Mouse (Mus musculus) lung, embryonic 16.5 days (tissue): ENCODE measurements around the gene Mob2. TPM values are rescaled to one million over a fixed set of nuclear protein-coding genes. Genes with fewer than 3 reads are reported as not detected.
A peak's percentile ranks its signal among the peaks of the same experiment; 100 is the strongest.

ENCODE experiments used
- ATAC-seq: fragments of 200-750 bp; cut with Nextera tagmentation; 2 replicates; pipeline ENCODE4 v1.8.0; 2017; ENCODE audit warnings: low read depth, mild to moderate bottlenecking, moderate library complexity
- H3K27ac ChIP-seq: fragments of 300-500 bp; sonication (generic); 2 replicates; pipeline ENCODE4 v1.5.1; 2014; ENCODE audit warnings: mild to moderate bottlenecking, control low read depth, low read length
- H3K27me3 ChIP-seq: fragments of 300-500 bp; sonication (generic); 2 replicates; pipeline ENCODE4 v1.6.1; 2014; ENCODE audit warnings: low read depth, low read length, mixed read lengths; ENCODE audit not compliant: control insufficient read depth, insufficient read depth
- H3K36me3 ChIP-seq: fragments of 300-500 bp; sonication (generic); 2 replicates; pipeline ENCODE4 v1.6.1; 2014; ENCODE audit warnings: low read length; ENCODE audit not compliant: control insufficient read depth, insufficient read depth
- H3K4me1 ChIP-seq: fragments of 300-500 bp; sonication (generic); replicated peaks from 2 replicates; pipeline ENCODE4 v1.6.1; 2014; ENCODE audit warnings: low read length, mixed read lengths; ENCODE audit not compliant: control insufficient read depth, insufficient read depth
- H3K4me2 ChIP-seq: fragments of 300-500 bp; sonication (generic); 2 replicates; pipeline ENCODE4 v1.6.1; 2014; ENCODE audit warnings: low read depth, low read length, control low read depth
- H3K4me3 ChIP-seq: fragments of 300-500 bp; sonication (generic); 2 replicates; pipeline ENCODE4 v1.5.1; 2014; ENCODE audit warnings: mild to moderate bottlenecking, low read length, control low read depth
- H3K9ac ChIP-seq: fragments of 300-500 bp; sonication (generic); 2 replicates; pipeline ENCODE4 v1.6.1; 2014; ENCODE audit warnings: low read length, control low read depth
- H3K9me3 ChIP-seq: fragments of 300-500 bp; sonication (generic); 2 replicates; pipeline ENCODE4 v1.6.1; 2016; ENCODE audit warnings: low read length; ENCODE audit not compliant: control insufficient read depth
- WGBS: fragments of 180-500 bp; shearing (Covaris S2); extraction: QIAGEN DNeasy Blood & Tissue Kit; methylation state at CpG from one replicate; pipeline ENCODE4 v1.1.7; 2014; 5-methylcytosine and 5-hydroxymethylcytosine counted together
- polyA plus RNA-seq: library from polyadenylated mRNA; unstranded; fragments of >200 nt; fragmentation: Nextera tagmentation; extraction: Ambion mirVana; gene quantifications from 2 replicates; pipeline ENCODE4 v1.2.1, GENCODE M21; 2015

Gene Mob2
- polyA plus RNA-seq, 1 experiment from 2014 or later = 76.3 TPM

- H3K27ac ChIP-seq = no peak overlapping the region
- H3K9ac ChIP-seq = no peak overlapping the region
- 13% methylated on average over 13 of the region's 13 CpGs for WGBS
- no peaks in the 10 kb centered on the region for H3K27me3 ChIP-seq
- no peaks in the 10 kb centered on the region for H3K36me3 ChIP-seq
- H3K4me3 ChIP-seq = no peak overlapping the region
- no peaks in the 10 kb centered on the region for H3K9me3 ChIP-seq
- no peaks in the 10 kb centered on the region for H3K4me1 ChIP-seq
- no peak overlapping the region for H3K4me2 ChIP-seq
- peak; percentile 66 for ATAC-seq
Observed at GRCm38 (mm10) chr7:142070458-142071211, 9.8 kb upstream of the Mob2 start.

DNA sequence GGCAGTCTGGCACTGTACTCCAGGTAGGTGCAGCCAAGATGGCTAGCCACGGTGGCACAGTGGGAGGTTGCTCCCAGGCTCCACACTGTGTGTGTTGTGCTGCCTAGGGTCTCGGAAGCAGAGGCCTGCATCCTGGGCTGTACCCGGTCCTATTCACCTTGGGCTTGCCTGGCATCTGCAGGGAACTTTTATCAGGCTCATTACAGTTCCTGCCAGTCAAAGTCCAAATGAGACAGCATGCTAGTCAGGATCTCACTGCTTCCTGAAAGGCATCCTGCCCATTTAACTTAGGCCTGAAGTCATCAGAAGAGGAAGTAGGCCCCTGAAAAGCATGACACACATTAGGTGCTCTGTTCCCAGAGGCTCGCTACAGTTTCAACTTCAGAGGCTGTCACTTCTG lies 7.6 kb upstream of the Mob2 start:
- no peaks in the 10 kb centered on the region for H3K9me3 ChIP-seq
- H3K4me3 ChIP-seq = no peak overlapping the region
- H3K9ac ChIP-seq = no peak overlapping the region
- 50% methylated on average over 4 of the region's 4 CpGs for WGBS
- H3K27ac ChIP-seq = no peak overlapping the region
- H3K4me1 ChIP-seq = no peaks in the 10 kb centered on the region
- H3K36me3 ChIP-seq = no peaks in the 10 kb centered on the region
- H3K27me3 ChIP-seq = no peaks in the 10 kb centered on the region
- H3K4me2 ChIP-seq = no peak overlapping the region
- ATAC-seq = no peak

- Histone ChIP-seq H3K9ac (peak overlapping the region; percentile 93), H3K4me2 (peak overlapping the region; percentile 88), H3K4me3 (peak overlapping the region; percentile 81), H3K4me1 (peaks cover 15% of the 10 kb centered on the region), H3K27me3 (no peaks in the 10 kb centered on the region), H3K9me3 (no peaks in the 10 kb centered on the region), H3K27ac (peak overlapping the region; percentile 76), H3K36me3 (no peaks in the 10 kb centered on the region; the same call in 1 of the 2 replicates)
- peak; percentile 46 for ATAC-seq
- WGBS = under 1% methylated on average over 56 of the region's 66 CpGs
Observed at GRCm38 (mm10) chr7:142060185-142060930, 507 bp downstream of the Mob2 start.

DNA sequence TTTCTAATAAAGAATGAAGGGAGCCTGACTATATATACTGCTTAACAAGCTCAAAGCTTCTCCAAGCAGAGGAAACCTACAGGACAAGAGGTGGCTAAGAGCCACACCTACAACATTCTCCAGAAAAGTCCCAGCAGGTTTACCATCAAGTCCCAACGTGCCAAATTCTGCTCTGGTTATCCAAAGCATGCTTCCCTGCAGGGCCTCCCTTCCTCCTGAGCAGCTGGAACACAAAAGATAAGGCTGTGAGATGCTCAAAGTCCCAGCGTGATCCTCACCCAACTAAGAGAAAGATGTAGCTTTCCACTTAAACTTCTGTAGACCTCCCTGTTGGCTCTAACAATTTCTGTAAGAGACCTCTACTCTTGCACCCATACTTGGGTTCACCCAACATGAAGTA lies 1.8 kb downstream of the Mob2 start:
- Histone ChIP-seq H3K27ac (no peak overlapping the region), H3K4me1 (peaks cover 15% of the 10 kb centered on the region), H3K9me3 (no peaks in the 10 kb centered on the region), H3K36me3 (no peaks in the 10 kb centered on the region; the same call in 1 of the 2 replicates), H3K4me3 (no peak overlapping the region), H3K9ac (no peak overlapping the region), H3K27me3 (no peaks in the 10 kb centered on the region), H3K4me2 (no peak overlapping the region)
- WGBS = 54% methylated on average over 2 of the region's 2 CpGs
- ATAC-seq = no peak

DNA sequence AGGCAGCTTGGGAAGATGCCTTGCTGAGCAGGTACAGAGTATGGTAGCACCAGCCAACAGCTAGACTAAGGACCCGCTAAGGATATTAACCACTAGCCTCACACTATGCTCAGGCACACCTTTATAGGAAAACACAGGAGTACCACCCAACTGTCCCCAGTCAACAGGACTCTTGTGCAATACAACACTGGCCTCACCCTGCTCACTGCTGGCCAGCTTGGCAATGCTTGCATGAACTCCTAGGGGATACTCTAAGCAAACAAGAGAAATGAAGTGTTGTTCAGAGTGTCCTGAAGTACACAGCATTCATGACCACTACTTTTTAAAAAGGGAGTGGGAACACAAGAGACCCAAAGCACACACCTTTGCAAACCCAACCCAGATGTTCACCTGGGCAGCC lies 3.7 kb downstream of the Mob2 start:
- no peak overlapping the region for H3K27ac ChIP-seq
- WGBS = 84% methylated on average over 1 of the region's 1 CpGs
- no peak for ATAC-seq

GRCm38 (mm10) chr7:142056601-142057061 lies 4.2 kb downstream of the Mob2 start:
- H3K27ac ChIP-seq = peak overlapping the region; percentile 35
- H3K36me3 ChIP-seq = no peaks in the 10 kb centered on the region; the same call in 1 of the 2 replicates
- no peak for ATAC-seq
- no peak overlapping the region for H3K4me3 ChIP-seq
- H3K4me2 ChIP-seq = no peak overlapping the region
- no peaks in the 10 kb centered on the region for H3K9me3 ChIP-seq
- H3K4me1 ChIP-seq = peaks cover 14% of the 10 kb centered on the region
- no peak overlapping the region for H3K9ac ChIP-seq
- 36% methylated on average over 1 of the region's 1 CpGs for WGBS
- no peaks in the 10 kb centered on the region for H3K27me3 ChIP-seq

More for the DNA sequence above, 3.7 kb downstream of the Mob2 start:
- no peak overlapping the region for H3K9ac ChIP-seq
- H3K4me1 ChIP-seq = peaks cover 15% of the 10 kb centered on the region
- H3K9me3 ChIP-seq = no peaks in the 10 kb centered on the region
- no peaks in the 10 kb centered on the region; the same call in 1 of the 2 replicates for H3K36me3 ChIP-seq
- no peak overlapping the region for H3K4me2 ChIP-seq
- no peaks in the 10 kb centered on the region for H3K27me3 ChIP-seq
- H3K4me3 ChIP-seq = no peak overlapping the region

- H3K27ac ChIP-seq = no peak overlapping the region
- no peak overlapping the region for H3K4me2 ChIP-seq
- H3K9me3 ChIP-seq = no peaks in the 10 kb centered on the region
- WGBS = 83% methylated on average over 3 of the region's 3 CpGs
- no peak for ATAC-seq
- H3K27me3 ChIP-seq = no peaks in the 10 kb centered on the region
- H3K36me3 ChIP-seq = no peaks in the 10 kb centered on the region; the same call in 1 of the 2 replicates
- peaks cover 11% of the 10 kb centered on the region for H3K4me1 ChIP-seq
- H3K4me3 ChIP-seq = no peak overlapping the region
- H3K9ac ChIP-seq = no peak overlapping the region
Observed at GRCm38 (mm10) chr7:142055431-142055830, 5.4 kb downstream of the Mob2 start.

GRCm38 (mm10) chr7:142050536-142050935 lies 10.3 kb downstream of the Mob2 start:
- Histone ChIP-seq H3K4me2 (no peak overlapping the region), H3K4me3 (no peak overlapping the region), H3K9ac (no peak overlapping the region), H3K4me1 (no peaks in the 10 kb centered on the region), H3K27me3 (no peaks in the 10 kb centered on the region), H3K36me3 (no peaks in the 10 kb centered on the region), H3K9me3 (no peaks in the 10 kb centered on the region), H3K27ac (no peak overlapping the region)
- ATAC-seq = no peak

GRCm38 (mm10) chr7:142045932-142046331 lies 14.9 kb downstream of the Mob2 start:
- no peak overlapping the region for H3K4me3 ChIP-seq
- H3K36me3 ChIP-seq = no peaks in the 10 kb centered on the region
- 72% methylated on average over 1 of the region's 1 CpGs for whole genome bisulfite sequencing
- no peaks in the 10 kb centered on the region for H3K27me3 ChIP-seq
- no peak overlapping the region for H3K27ac ChIP-seq
- no peak for ATAC-seq
- peaks cover 4% of the 10 kb centered on the region; the same call in 1 of the 2 replicates for H3K4me1 ChIP-seq
- no peak overlapping the region for H3K4me2 ChIP-seq
- no peaks in the 10 kb centered on the region for H3K9me3 ChIP-seq
- no peak overlapping the region for H3K9ac ChIP-seq
